Mouse (Mus musculus) cerebellum, adult 2 months (tissue): ENCODE measurements around the gene Smtnl2. TPM values are rescaled to one million over a fixed set of nuclear protein-coding genes. Genes with fewer than 3 reads are reported as not detected.

Source experiments
- DNase-seq, 2 experiments: peaks; one replicate each; pipeline ENCODE4 v3.0.0; 2021
- H3K27ac ChIP-seq: fragments of 200-500 bp; 2 replicates; pipeline ENCODE4 v1.5.1; 2012; ENCODE audit warnings: low read length, control low read depth, inconsistent platforms; ENCODE audit not compliant: insufficient read depth
- H3K27me3 ChIP-seq: fragments of 200-500 bp; 2 replicates; pipeline ENCODE4 v1.6.1; 2012; ENCODE audit warnings: inconsistent platforms, mild to moderate bottlenecking, low read length, moderate library complexity; ENCODE audit not compliant: control insufficient read depth, insufficient read depth
- H3K4me1 ChIP-seq: fragments of 200-500 bp; 2 replicates; pipeline ENCODE4 v1.6.1; 2011; ENCODE audit warnings: low read length; ENCODE audit not compliant: control insufficient read depth, insufficient read depth
- H3K4me3 ChIP-seq: fragments of 200-500 bp; replicated peaks from 2 replicates; pipeline ENCODE3; 2011; ENCODE audit warnings: mild to moderate bottlenecking, low read depth, low read length, control low read depth; ENCODE audit not compliant: insufficient read depth
- CTCF ChIP-seq: fragments of 200-500 bp; IDR thresholded peaks from 2 replicates; pipeline ENCODE4 v1.5.1; 2011; ENCODE audit warnings: low read depth, mild to moderate bottlenecking, control low read depth, low read length, moderate library complexity, borderline replicate concordance; ENCODE audit not compliant: insufficient read depth
- POLR2A ChIP-seq: fragments of 200-500 bp; IDR thresholded peaks from 2 replicates; pipeline ENCODE4 v1.6.1; 2011; ENCODE audit warnings: low read length, control low read depth, borderline replicate concordance; ENCODE audit not compliant: insufficient read depth
- WGBS: fragments of 180-500 bp; shearing (Covaris S2); methylation state at CpG from one replicate; pipeline ENCODE4 v1.1.7; 2018; 5-methylcytosine and 5-hydroxymethylcytosine counted together
- polyA plus RNA-seq: library from polyadenylated mRNA; depleted of rRNA; stranded (reverse); fragments of >200 nt; gene quantifications from 2 replicates; pipeline ENCODE4 v1.2.3, GENCODE M21; 2012

Smtnl2 gene
- polyA plus RNA-seq, 1 experiment, result 1.6 TPM

- DNase-seq, result no peak
- Histone ChIP-seq H3K27ac (no peak overlapping the region), H3K27me3 (no peaks in the 10 kb centered on the region), H3K4me3 (no peak overlapping the region), H3K4me1 (no peaks in the 10 kb centered on the region)
- 59% methylated on average over 7 of the region's 7 CpGs for WGBS
- TF ChIP-seq POLR2A (no peak), CTCF (no peak)
These were observed 21.9 kb downstream of the Smtnl2 start for GRCm38 (mm10) chr11:72389407-72390142.

GRCm38 (mm10) chr11:72388113-72388529 lies 23.4 kb downstream of the Smtnl2 start:
- Histone ChIP-seq H3K4me1 (no peaks in the 10 kb centered on the region), H3K27ac (no peak overlapping the region), H3K27me3 (no peaks in the 10 kb centered on the region), H3K4me3 (no peak overlapping the region)
- TF ChIP-seq POLR2A (no peak), CTCF (no peak)
- no peak for DNase-seq
- 98% methylated on average over 6 of the region's 6 CpGs for WGBS

- WGBS, result 82% methylated on average over 4 of the region's 4 CpGs
These were observed 32.2 kb downstream of the Smtnl2 start for GRCm38 (mm10) chr11:72379351-72379750.

DNA sequence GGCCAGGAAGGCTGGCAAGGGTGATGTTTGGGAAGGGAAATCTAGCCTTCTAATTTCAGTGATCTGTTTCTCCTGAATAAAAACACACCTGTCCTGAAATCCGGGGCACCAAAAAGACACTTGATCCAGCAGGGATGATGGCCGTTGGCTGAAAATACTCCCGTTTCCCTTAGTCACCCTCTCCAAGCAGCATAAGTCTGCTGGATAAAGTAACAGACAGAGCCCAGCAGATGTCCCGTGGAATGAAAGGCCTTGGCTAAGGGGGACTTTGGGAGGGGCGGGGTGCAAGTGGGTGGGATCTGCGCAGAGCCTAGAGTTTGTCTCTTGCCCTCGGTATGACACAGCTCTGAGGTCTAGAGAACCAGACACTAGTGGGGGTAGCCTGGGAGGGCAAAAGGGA lies 33.3 kb downstream of the Smtnl2 start:
- 41% methylated on average over 7 of the region's 7 CpGs for WGBS
- no peak for TF ChIP-seq CTCF
- Histone ChIP-seq H3K27me3 (no peaks in the 10 kb centered on the region), H3K27ac (no peak overlapping the region), H3K4me3 (no peak overlapping the region), H3K4me1 (no peaks in the 10 kb centered on the region)
- DNase-seq, result no peak

More at GRCm38 (mm10) chr11:72379351-72379750, 32.2 kb downstream of the Smtnl2 start:
- TF ChIP-seq POLR2A (no peak), CTCF (no peak)
- Histone ChIP-seq H3K4me1 (no peaks in the 10 kb centered on the region), H3K4me3 (no peak overlapping the region), H3K27me3 (no peaks in the 10 kb centered on the region), H3K27ac (no peak overlapping the region)
- no peak for DNase-seq

GRCm38 (mm10) chr11:72376562-72376961 lies 35.0 kb downstream of the Smtnl2 start:
- 74% methylated on average over 2 of the region's 2 CpGs for WGBS
- H3K4me1 ChIP-seq, result no peaks in the 10 kb centered on the region
- no peak for DNase-seq
- TF ChIP-seq POLR2A (no peak), CTCF (no peak)
- no peak overlapping the region for H3K27ac ChIP-seq
- H3K27me3 ChIP-seq, result no peaks in the 10 kb centered on the region
- no peak overlapping the region for H3K4me3 ChIP-seq

GRCm38 (mm10) chr11:72369904-72370672 lies 41.4 kb downstream of the Smtnl2 start:
- no peaks in the 10 kb centered on the region for H3K27me3 ChIP-seq
- H3K27ac ChIP-seq, result no peak overlapping the region
- H3K4me1 ChIP-seq, result no peaks in the 10 kb centered on the region
- no peak for TF ChIP-seq CTCF
- no peak for TF ChIP-seq POLR2A
- 11% methylated on average over 12 of the region's 12 CpGs for WGBS
- no peak for DNase-seq
- H3K4me3 ChIP-seq, result no peak overlapping the region

- Histone ChIP-seq H3K4me3 (no peak overlapping the region), H3K27ac (no peak overlapping the region), H3K4me1 (no peaks in the 10 kb centered on the region), H3K27me3 (no peaks in the 10 kb centered on the region)
- TF ChIP-seq CTCF (no peak), POLR2A (no peak)
- no peak for DNase-seq
- WGBS, result 10% methylated on average over 11 of the region's 11 CpGs
These were observed 43.4 kb downstream of the Smtnl2 start for GRCm38 (mm10) chr11:72367934-72368674.

- no peak for DNase-seq
- TF ChIP-seq CTCF (no peak), POLR2A (no peak)
- Histone ChIP-seq H3K27ac (no peak overlapping the region), H3K4me3 (no peak overlapping the region), H3K4me1 (no peaks in the 10 kb centered on the region), H3K27me3 (no peaks in the 10 kb centered on the region)
- WGBS, result 88% methylated on average over 9 of the region's 9 CpGs
These were observed 45.4 kb downstream of the Smtnl2 start for GRCm38 (mm10) chr11:72366126-72366525.
